Mouse (Mus musculus) CH12.LX (cell line): ENCODE measurements around the gene Baz2b. TPM values are rescaled to one million over a fixed set of nuclear protein-coding genes. Genes with fewer than 3 reads are reported as not detected.
A peak's percentile ranks its signal among the peaks of the same experiment; 100 is the strongest.

Experiments
- DNase-seq: peaks from one replicate; pipeline ENCODE4 v3.0.0-alpha.2; 2013; ENCODE audit errors: extremely low read depth
- H3K27ac ChIP-seq: 2 replicates; pipeline ENCODE4 v1.5.1; 2012; ENCODE audit warnings: low read depth, mild to moderate bottlenecking, control low read depth, moderate library complexity; ENCODE audit not compliant: insufficient read depth
- H3K27me3 ChIP-seq: replicated peaks from 2 replicates; pipeline ENCODE3; 2012; ENCODE audit warnings: inconsistent platforms
- H3K36me3 ChIP-seq, 2 experiments: replicated peaks in 1 of 2; 2 replicates each; pipeline versions ENCODE3 to v1.6.1; 2012; ENCODE audit warnings: inconsistent platforms in 1 of 2, low read length in 1 of 2, mild to moderate bottlenecking in 1 of 2, mixed read lengths in 1 of 2, moderate library complexity in 1 of 2; ENCODE audit not compliant: control insufficient read depth in 1 of 2, insufficient read depth in 1 of 2
- H3K4me1 ChIP-seq, 2 experiments: 2 replicates each; pipeline ENCODE4 v1.6.1; 2012; ENCODE audit warnings: inconsistent platforms in 1 of 2, moderate library complexity in 1 of 2; ENCODE audit not compliant: insufficient read depth in 2 of 2, control insufficient read depth in 1 of 2
- H3K4me2 ChIP-seq: 2 replicates; pipeline ENCODE4 v1.6.1; 2012; ENCODE audit warnings: low read depth, mild to moderate bottlenecking, control low read depth; ENCODE audit not compliant: poor library complexity, insufficient read depth, severe bottlenecking
- H3K4me3 ChIP-seq, 3 experiments: fragments of 150-350 bp in 1 of 3; sonication (generic) in 1 of 3; replicated peaks in 1 of 3; 2 replicates each; pipeline versions ENCODE3 to v1.5.1; 2011 to 2012; ENCODE audit warnings: low read depth in 2 of 3, low read length in 2 of 3, mild to moderate bottlenecking in 2 of 3, moderate library complexity in 2 of 3, control low read depth in 1 of 3, improper control_type of control experiment in 1 of 3, inconsistent platforms in 1 of 3, mixed read lengths in 1 of 3; ENCODE audit not compliant: poor library complexity in 1 of 3
- H3K79me2 ChIP-seq: replicated peaks from 2 replicates; pipeline ENCODE4 v1.6.1; 2012; ENCODE audit warnings: mild to moderate bottlenecking, moderate library complexity; ENCODE audit not compliant: control insufficient read depth, poor library complexity, insufficient read depth, severe bottlenecking; ENCODE audit errors: extremely low read depth
- H3K9ac ChIP-seq: 2 replicates; pipeline ENCODE4 v1.6.1; 2012; ENCODE audit warnings: low read depth, mild to moderate bottlenecking, control low read depth, moderate library complexity; ENCODE audit not compliant: insufficient read depth
- H3K9me3 ChIP-seq: replicated peaks from 2 replicates; pipeline ENCODE3; 2012; ENCODE audit warnings: low read length, inconsistent platforms, mixed read lengths
- CHD1 ChIP-seq: IDR thresholded peaks from 2 replicates; pipeline ENCODE4 v1.6.1; 2012; ENCODE audit warnings: low read depth, low read length, improper control_type of control experiment, inconsistent platforms
- CTCF ChIP-seq, 2 experiments: IDR thresholded peaks in 1 of 2; conservative IDR thresholded peaks in 1 of 2; 2 replicates each; pipeline ENCODE4 v1.5.1; 2011 to 2012; ENCODE audit warnings: low read depth in 2 of 2, low read length in 2 of 2, improper control_type of control experiment in 1 of 2, inconsistent platforms in 1 of 2, mild to moderate bottlenecking in 1 of 2, moderate library complexity in 1 of 2
- E2F4 ChIP-seq: IDR thresholded peaks from 2 replicates; pipeline ENCODE4 v1.6.1; 2011; ENCODE audit warnings: low read depth, low read length, improper control_type of control experiment; ENCODE audit not compliant: insufficient replicate concordance
- ELF1 ChIP-seq: IDR thresholded peaks from 2 replicates; pipeline ENCODE4 v1.6.1; 2014; ENCODE audit warnings: low read depth, mild to moderate bottlenecking, inconsistent platforms, low read length, improper control_type of control experiment
- EP300 ChIP-seq: IDR thresholded peaks from 2 replicates; pipeline ENCODE4 v1.6.1; 2011; ENCODE audit warnings: low read length, improper control_type of control experiment
- HCFC1 ChIP-seq: IDR thresholded peaks from 2 replicates; pipeline ENCODE4 v1.6.1; 2012; ENCODE audit warnings: low read depth, mild to moderate bottlenecking, inconsistent platforms, low read length, improper control_type of control experiment
- IRF4 ChIP-seq: IDR thresholded peaks from 2 replicates; pipeline ENCODE4 v1.6.1; 2014; ENCODE audit warnings: low read depth, mild to moderate bottlenecking, inconsistent platforms, low read length, improper control_type of control experiment
- JUND ChIP-seq: conservative IDR thresholded peaks from 2 replicates; pipeline ENCODE4 v1.6.1; 2011; ENCODE audit warnings: low read depth, low read length, improper control_type of control experiment
- KAT2A ChIP-seq: IDR thresholded peaks from 2 replicates; pipeline ENCODE4 v1.6.1; 2012; ENCODE audit warnings: low read length, improper control_type of control experiment, inconsistent platforms; ENCODE audit not compliant: insufficient replicate concordance
- MEF2A ChIP-seq: IDR thresholded peaks from 2 replicates; pipeline ENCODE4 v1.6.1; 2014; ENCODE audit warnings: low read depth, mild to moderate bottlenecking, inconsistent platforms, low read length, improper control_type of control experiment, borderline replicate concordance
- MYC ChIP-seq: IDR thresholded peaks from 2 replicates; pipeline ENCODE4 v1.6.1; 2011; ENCODE audit warnings: low read depth, mild to moderate bottlenecking, improper control_type of control experiment, low read length
- POLR2A ChIP-seq: IDR thresholded peaks from 2 replicates; pipeline ENCODE4 v1.6.1; 2011; ENCODE audit warnings: low read depth, mild to moderate bottlenecking, improper control_type of control experiment, low read length
- SMC3 ChIP-seq: IDR thresholded peaks from 2 replicates; pipeline ENCODE4 v1.6.1; 2011; ENCODE audit warnings: low read depth, low read length, improper control_type of control experiment
- TCF12 ChIP-seq: IDR thresholded peaks from 2 replicates; pipeline ENCODE4 v1.6.1; 2014; ENCODE audit warnings: low read depth, mild to moderate bottlenecking, inconsistent platforms, low read length, improper control_type of control experiment
- UBTF ChIP-seq: IDR thresholded peaks from 2 replicates; pipeline ENCODE4 v1.6.1; 2012; ENCODE audit warnings: low read depth, mild to moderate bottlenecking, inconsistent platforms, low read length, improper control_type of control experiment, moderate library complexity
- USF2 ChIP-seq: conservative IDR thresholded peaks from 2 replicates; pipeline ENCODE4 v1.6.1; 2011; ENCODE audit warnings: low read depth, low read length, improper control_type of control experiment
- ZC3H11A ChIP-seq: IDR thresholded peaks from 2 replicates; pipeline ENCODE4 v1.6.1; 2012; ENCODE audit warnings: low read depth, mild to moderate bottlenecking, inconsistent platforms, low read length, improper control_type of control experiment
- ZKSCAN1 ChIP-seq: IDR thresholded peaks from 2 replicates; pipeline ENCODE4 v1.6.1; 2012; ENCODE audit warnings: low read depth, inconsistent platforms, low read length, improper control_type of control experiment, borderline replicate concordance
- dilution Hi-C: fragments of 300-500 bp; cut with MboI; formaldehyde crosslinking; loops from 2 replicates; pipeline ENCODE4 v1.14.3; 2020; ENCODE audit warnings: low sequenced_read_pairs; ENCODE audit not compliant: extremely low pct_unique_long_range_greater_than_20kb, extremely low pct_ligation_motif_present
- in situ Hi-C: fragments of 300-500 bp; cut with MboI; formaldehyde crosslinking; loops from 3 replicates; pipeline ENCODE4 v1.14.3; 2019; ENCODE audit warnings: low sequenced_read_pairs, low pct_ligation_motif_present, low pct_unique_long_range_greater_than_20kb, mixed read lengths
- polyA plus RNA-seq: library from polyadenylated mRNA; unstranded; fragments of >175 nt; gene quantifications from 2 replicates; pipeline ENCODE4 v1.2.1, GENCODE M21; 2012; ENCODE audit warnings: low read depth; ENCODE audit not compliant: insufficient read length
- total RNA-seq, 2 experiments: library from RNA; depleted of rRNA; stranded (reverse); fragments of 300-350 nt in 1 of 2; fragments of >200 nt in 1 of 2; gene quantifications; 2 replicates each; pipeline ENCODE4 v1.2.3; 2012 to 2014

The Baz2b gene
- total and polyA plus RNA-seq, 3 experiments, result 17.3 to 36.3 (median 31.9) TPM

- no peak overlapping the region for H3K9ac ChIP-seq
- peaks cover 0 to 18% of the 10 kb centered on the region in 2 experiments; a peak in 2 of 4 replicates for H3K4me1 ChIP-seq
- TF ChIP-seq UBTF (no peak), TCF12 (peak; percentile 33; the same call in 1 of the 2 replicates), EP300 (peak; percentile 75), IRF4 (peak; percentile 70; the same call in 1 of the 2 replicates)
- in situ Hi-C loops, result no loop called here
- DNase-seq, result peak; percentile 26
- dilution Hi-C loops, result no loop called here
- no peaks in the 10 kb centered on the region for H3K79me2 ChIP-seq
- H3K4me2 ChIP-seq, result no peak overlapping the region
- no peaks in the 10 kb centered on the region for H3K27me3 ChIP-seq
- no peak overlapping the region for H3K27ac ChIP-seq
- H3K4me3 ChIP-seq, result no peak overlapping the region
- no peaks in the 10 kb centered on the region for H3K9me3 ChIP-seq
- no peaks in the 10 kb centered on the region for H3K36me3 ChIP-seq
Measured at GRCm38 (mm10) chr2:60152481-60152880, 57.2 kb downstream of the Baz2b start.

- H3K9me3 ChIP-seq, result no peaks in the 10 kb centered on the region
- in situ Hi-C loops (no loop called here), dilution Hi-C loops (no loop called here)
- no peaks in the 10 kb centered on the region for H3K27me3 ChIP-seq
- no peak overlapping the region for H3K9ac ChIP-seq
- no peak for DNase-seq
- TF ChIP-seq EP300, result no peak
- TF ChIP-seq JUND, result no peak
- TF ChIP-seq SMC3, result no peak
- no peak for TF ChIP-seq UBTF
- no peak for TF ChIP-seq ZKSCAN1
- no peak for TF ChIP-seq ZC3H11A
- no peak for TF ChIP-seq CTCF (conservative IDR thresholded peaks at IDR 0.05 in 1 of 2, IDR thresholded peaks at IDR 0.05 in 1 of 2; ENCODE audit: low read depth in 2 of 2, low read length in 2 of 2)
- no peak for TF ChIP-seq E2F4
- no peak for TF ChIP-seq MYC
- TF ChIP-seq CHD1, result no peak
- TF ChIP-seq KAT2A, result no peak
- no peak for TF ChIP-seq USF2
- no peak for TF ChIP-seq ELF1
- no peak for TF ChIP-seq POLR2A
- no peak for TF ChIP-seq MEF2A
- TF ChIP-seq HCFC1, result no peak
- H3K4me2 ChIP-seq, result no peak overlapping the region
- peaks cover 0 to 18% of the 10 kb centered on the region in 2 experiments; a peak in 2 of 4 replicates for H3K4me1 ChIP-seq
- no peaks in the 10 kb centered on the region for H3K79me2 ChIP-seq
- H3K27ac ChIP-seq, result no peak overlapping the region
- H3K4me3 ChIP-seq, result no peak overlapping the region
- H3K36me3 ChIP-seq, result no peaks in the 10 kb centered on the region
Measured at GRCm38 (mm10) chr2:60148651-60149050, 61.0 kb downstream of the Baz2b start.
